Mouse (Mus musculus) ES-E14 (cell line): Measurements from ENCODE around the gene Rbfox1.

ENCODE experiments used
- HCFC1 ChIP-seq: IDR thresholded peaks from 2 replicates; pipeline ENCODE4 v1.6.1; 2012; ENCODE audit warnings: low read length, inconsistent platforms, borderline replicate concordance; ENCODE audit not compliant: insufficient read depth
- ZC3H11A ChIP-seq: IDR thresholded peaks from 2 replicates; pipeline ENCODE4 v1.6.1; 2012; ENCODE audit warnings: low read depth, mild to moderate bottlenecking, inconsistent platforms, low read length, borderline replicate concordance
- ZNF384 ChIP-seq: IDR thresholded peaks from 2 replicates; pipeline ENCODE4 v1.6.1; 2012; ENCODE audit warnings: low read depth, low read length, inconsistent platforms

DNA sequence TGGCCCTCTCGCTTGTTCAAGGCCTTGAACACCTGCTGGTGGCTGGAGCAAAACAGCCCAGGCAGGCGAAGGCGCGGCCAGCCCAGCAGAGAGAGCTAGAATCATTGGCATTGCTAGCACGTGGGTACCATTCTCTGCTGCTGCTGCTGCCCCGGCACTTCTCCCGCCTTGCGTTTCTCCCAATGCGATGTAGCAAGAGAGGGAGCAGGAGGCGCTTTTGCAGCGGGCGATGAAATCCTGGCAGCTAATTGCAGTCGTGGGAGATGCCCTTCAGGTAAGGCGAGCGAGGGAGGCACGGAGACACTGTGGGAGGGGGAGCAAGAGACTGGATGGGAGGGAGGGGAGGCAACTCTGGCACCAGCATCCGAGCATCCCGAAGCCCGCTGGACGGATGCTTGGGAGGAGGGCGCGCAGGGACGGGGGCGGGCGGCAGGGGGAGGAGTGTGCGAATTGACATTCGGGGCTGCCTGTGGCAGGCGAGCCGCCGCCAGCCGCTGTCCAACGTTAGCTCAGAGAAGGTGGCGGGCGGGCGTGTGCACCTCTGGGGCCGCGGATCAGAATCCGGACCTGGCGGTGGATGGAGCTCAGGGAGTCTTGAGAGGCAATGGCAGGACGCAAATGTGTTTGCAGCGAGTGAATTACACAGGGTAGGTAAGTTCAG, 463.6 kb downstream of the Rbfox1 start:
- TF ChIP-seq HCFC1 (no peak), ZNF384 (no peak), ZC3H11A (no peak)
